Mouse (Mus musculus): ENCODE measurements around the gene Ddah2.

The Ddah2 gene

DNA sequence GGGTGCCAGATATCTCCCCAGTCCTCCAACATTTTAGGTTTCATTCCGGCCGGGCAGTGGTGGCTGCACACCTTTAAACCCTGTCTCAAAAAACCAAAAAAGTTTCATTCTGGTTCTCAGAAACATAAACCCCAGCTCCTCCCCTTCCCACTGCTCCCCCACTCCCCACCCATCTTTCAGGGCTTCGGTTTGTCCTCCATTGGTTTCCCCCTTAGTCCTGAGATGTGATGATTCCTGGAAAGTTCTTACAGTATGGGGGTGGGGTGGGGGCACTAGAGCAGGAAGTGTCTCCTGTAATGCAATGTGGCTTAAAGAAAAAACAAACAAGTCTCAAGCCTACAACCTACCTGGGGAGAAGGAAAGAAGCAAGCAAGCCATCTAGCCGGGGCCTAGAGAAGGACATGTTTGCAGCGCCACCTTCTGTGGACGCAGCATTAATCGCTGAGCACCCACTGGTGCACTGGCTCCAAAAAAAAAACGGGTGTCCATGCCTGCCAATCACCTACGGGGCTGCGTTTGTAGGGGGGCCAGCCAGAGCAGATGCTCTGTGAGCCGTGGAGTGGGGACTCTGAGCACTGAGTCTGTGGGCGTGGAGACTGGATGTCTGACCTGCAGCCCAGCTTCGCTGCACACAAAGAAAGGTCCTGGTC lies 47.0 kb downstream of the Ddah2 start:
- peak; percentile 78 for DNase-seq

DNA sequence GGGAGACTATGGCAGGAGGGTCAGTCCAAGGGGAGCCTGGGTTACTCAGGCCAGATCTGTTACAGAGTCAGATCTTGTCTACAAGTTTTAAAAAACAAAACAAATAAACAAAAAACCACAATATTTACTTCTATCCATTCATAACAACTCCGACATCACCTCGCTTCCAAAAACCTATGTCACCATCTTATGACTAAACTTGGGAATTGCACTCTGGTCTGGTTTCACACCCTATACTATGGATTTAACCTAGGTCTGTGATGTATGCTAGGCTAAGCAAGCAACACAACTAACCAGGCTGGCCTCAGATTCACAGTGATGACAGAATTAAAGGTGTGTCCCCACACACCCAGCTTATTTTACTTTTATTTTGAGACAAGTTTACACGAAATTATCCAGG lies 47.7 kb downstream of the Ddah2 start:
- no peak for DNase-seq

DNA sequence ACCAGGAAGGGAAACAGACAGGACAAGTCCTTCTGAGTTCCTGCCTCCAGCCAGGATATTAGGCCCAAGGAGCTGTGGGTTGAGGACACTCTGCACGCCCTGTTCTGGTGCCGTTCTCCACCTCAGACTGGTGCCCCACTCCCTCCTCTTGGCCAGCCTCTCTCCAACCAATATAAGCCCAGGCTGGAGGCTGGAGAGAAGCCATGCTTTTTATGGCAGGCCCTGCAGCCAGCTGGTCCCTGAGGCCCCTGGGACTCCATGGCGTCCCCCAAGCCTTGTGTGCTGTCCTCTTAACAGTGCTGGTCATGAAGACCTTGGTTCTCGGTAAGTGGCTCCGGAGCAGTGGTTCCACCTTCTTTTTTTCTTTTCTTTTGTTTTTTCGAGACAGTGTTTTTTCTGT lies 49.3 kb downstream of the Ddah2 start, which contains the start of gene Ly6g5c:
TSS of gene Ly6g5c (plus strand) at position 183 of the 400 bp plus-strand sequence.
- peak; percentile 82 for DNase-seq

Measured in cerebellum, adult 11-12 months (tissue).